Mouse (Mus musculus): ENCODE results near the gene Grb7. TPM values are rescaled to one million over a fixed set of nuclear protein-coding genes. Genes with fewer than 3 reads are reported as not detected.

Gene Grb7
- total RNA-seq, 1 experiment from 2014 or later, result not detected

- no peak for ATAC-seq (replicated peaks; ENCODE audit: low read depth, poor library complexity, severe bottlenecking)
Measured at GRCm38 (mm10) chr11:98464516-98464915, 18.3 kb downstream of the Grb7 start.

GRCm38 (mm10) chr11:98469761-98470714 lies 23.8 kb downstream of the Grb7 start:
- ATAC-seq (replicated peaks; ENCODE audit: low read depth, poor library complexity, severe bottlenecking), result 0 out of 2 replicates have a peak, but pooled peaks have one; percentile 29

- no peak for ATAC-seq (replicated peaks; ENCODE audit: low read depth, poor library complexity, severe bottlenecking)
Measured at GRCm38 (mm10) chr11:98470795-98471194, 24.6 kb downstream of the Grb7 start.

GRCm38 (mm10) chr11:98472696-98473095 lies 26.5 kb downstream of the Grb7 start:
- no peak for ATAC-seq (replicated peaks; ENCODE audit: low read depth, poor library complexity, severe bottlenecking)

- ATAC-seq (replicated peaks; ENCODE audit: low read depth, poor library complexity, severe bottlenecking), result no peak
Measured at GRCm38 (mm10) chr11:98473916-98474479, 27.8 kb downstream of the Grb7 start.

GRCm38 (mm10) chr11:98474967-98475366 lies 28.8 kb downstream of the Grb7 start:
- no peak for ATAC-seq (replicated peaks; ENCODE audit: low read depth, poor library complexity, severe bottlenecking)

GRCm38 (mm10) chr11:98475630-98476433 lies 29.6 kb downstream of the Grb7 start:
- no peak for ATAC-seq (replicated peaks; ENCODE audit: low read depth, poor library complexity, severe bottlenecking)

- no peak for ATAC-seq (replicated peaks; ENCODE audit: low read depth, poor library complexity, severe bottlenecking)
Measured at GRCm38 (mm10) chr11:98476434-98476807, 30.2 kb downstream of the Grb7 start.

GRCm38 (mm10) chr11:98477011-98477701 lies 31.0 kb downstream of the Grb7 start:
- no peak for ATAC-seq (replicated peaks; ENCODE audit: low read depth, poor library complexity, severe bottlenecking)

- ATAC-seq (replicated peaks; ENCODE audit: low read depth, poor library complexity, severe bottlenecking), result no peak
Measured at GRCm38 (mm10) chr11:98479026-98479939, 33.1 kb downstream of the Grb7 start.

- no peak for ATAC-seq (replicated peaks; ENCODE audit: low read depth, poor library complexity, severe bottlenecking)
Measured at GRCm38 (mm10) chr11:98479940-98480497, 33.8 kb downstream of the Grb7 start.

GRCm38 (mm10) chr11:98481231-98481630 lies 35.0 kb downstream of the Grb7 start:
- 0 out of 2 replicates have a peak, but pooled peaks have one; percentile 32 for ATAC-seq (replicated peaks; ENCODE audit: low read depth, poor library complexity, severe bottlenecking)

- no peak for ATAC-seq (replicated peaks; ENCODE audit: low read depth, poor library complexity, severe bottlenecking)
Measured at GRCm38 (mm10) chr11:98482067-98482466, 35.9 kb downstream of the Grb7 start.

GRCm38 (mm10) chr11:98485749-98486148 lies 39.6 kb downstream of the Grb7 start:
- no peak for ATAC-seq (replicated peaks; ENCODE audit: low read depth, poor library complexity, severe bottlenecking)

GRCm38 (mm10) chr11:98487526-98488040 lies 41.4 kb downstream of the Grb7 start:
- no peak for ATAC-seq (replicated peaks; ENCODE audit: low read depth, poor library complexity, severe bottlenecking)

GRCm38 (mm10) chr11:98488540-98489234 lies 42.5 kb downstream of the Grb7 start:
- ATAC-seq (replicated peaks; ENCODE audit: low read depth, poor library complexity, severe bottlenecking), result no peak

GRCm38 (mm10) chr11:98491571-98491970 lies 45.4 kb downstream of the Grb7 start:
- no peak for ATAC-seq (replicated peaks; ENCODE audit: low read depth, poor library complexity, severe bottlenecking)

GRCm38 (mm10) chr11:98492959-98493358 lies 46.8 kb downstream of the Grb7 start:
- no peak for ATAC-seq (replicated peaks; ENCODE audit: low read depth, poor library complexity, severe bottlenecking)
